In the genomic region with DNA sequence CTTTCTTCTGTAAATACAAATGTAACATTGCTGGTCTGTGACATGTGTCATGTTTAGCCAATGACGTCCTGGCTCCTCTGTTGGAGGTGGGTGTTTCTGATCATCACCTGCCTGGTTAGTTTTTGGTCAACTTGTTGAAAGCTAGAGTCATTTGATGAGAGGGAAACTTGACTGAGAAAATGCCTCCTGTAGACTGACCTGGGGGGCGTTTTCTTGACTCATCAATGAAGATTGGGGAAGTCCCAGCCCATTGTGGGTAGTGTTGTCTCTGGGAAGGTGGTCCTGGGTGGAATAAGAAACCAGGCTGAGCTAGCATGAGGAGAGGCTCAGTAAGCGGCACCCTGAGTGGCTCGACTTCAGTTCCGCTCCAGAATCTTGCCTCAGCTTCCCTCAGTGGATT, we compare ENCODE assay signal across 27 mouse cellular contexts.
"Had no signal": no experiment of that assay in that cellular context is flagged by ENCODE, and none has a peak within 500 bp of the region (broad histone marks: within the 10 kb centered on the region; RNA-seq: fewer than 3 reads in every experiment).

No protein-coding gene starts in this region.

- DNase-seq: cerebellum, adult 8-10 months; cerebellum, adult 9-10 months; cerebellum, adult 9-11 months; cerebellum, postnatal 10 days; cerebellum, postnatal 14 days; cerebellum, postnatal 25 days; cerebellum, postnatal 36 days; embryo, embryonic 11 days; forebrain, postnatal 0 days; gastrocnemius, adult 2 months; gastrocnemius, postnatal 10 days; gastrocnemius, postnatal 14 days; gastrocnemius, postnatal 25 days; gastrocnemius, postnatal 36 days; heart, adult 18-20 months; heart, adult 2 months had no signal

- ATAC-seq: forebrain, embryonic 13.5 days; forebrain, embryonic 14.5 days; forebrain, embryonic 16.5 days; forebrain, postnatal 0 days had no signal

- H3K27ac ChIP-seq: embryonic facial prominence, embryonic 10.5 days; embryonic facial prominence, embryonic 12.5 days; embryonic facial prominence, embryonic 13.5 days; embryonic facial prominence, embryonic 15.5 days; forebrain, embryonic 10.5 days; forebrain, embryonic 12.5 days; forebrain, embryonic 13.5 days; gastrocnemius, adult 2 months; heart, adult 2 months; heart, embryonic 10.5 days had no signal

- H3K9ac ChIP-seq: embryonic facial prominence, embryonic 12.5 days; embryonic facial prominence, embryonic 13.5 days; embryonic facial prominence, embryonic 15.5 days; forebrain, embryonic 12.5 days; forebrain, embryonic 13.5 days; forebrain, postnatal 0 days had no signal

- H3K4me1 ChIP-seq: embryonic facial prominence, embryonic 10.5 days; embryonic facial prominence, embryonic 15.5 days; forebrain, embryonic 10.5 days; forebrain, embryonic 12.5 days; forebrain, embryonic 13.5 days had no signal

- H3K4me2 ChIP-seq: embryonic facial prominence, embryonic 12.5 days; embryonic facial prominence, embryonic 13.5 days; embryonic facial prominence, embryonic 15.5 days; forebrain, embryonic 12.5 days; forebrain, embryonic 13.5 days had no signal

- H3K4me3 ChIP-seq: embryonic facial prominence, embryonic 10.5 days; embryonic facial prominence, embryonic 12.5 days; embryonic facial prominence, embryonic 13.5 days; embryonic facial prominence, embryonic 15.5 days; erythroblast, embryonic 14.5 days; forebrain, embryonic 10.5 days; forebrain, embryonic 12.5 days; forebrain, embryonic 13.5 days; gastrocnemius, adult 2 months; heart, adult 2 months; heart, embryonic 10.5 days had no signal

- H3K27me3 ChIP-seq: embryonic facial prominence, embryonic 12.5 days; embryonic facial prominence, embryonic 13.5 days; embryonic facial prominence, embryonic 15.5 days; forebrain, embryonic 12.5 days; forebrain, embryonic 13.5 days had no signal

- H3K9me3 ChIP-seq: embryonic facial prominence, embryonic 10.5 days; embryonic facial prominence, embryonic 12.5 days; embryonic facial prominence, embryonic 13.5 days; embryonic facial prominence, embryonic 15.5 days; forebrain, embryonic 10.5 days; heart, embryonic 10.5 days had no signal
